Mouse (Mus musculus): ENCODE measurements around the gene 9530077C05Rik.

DNA sequence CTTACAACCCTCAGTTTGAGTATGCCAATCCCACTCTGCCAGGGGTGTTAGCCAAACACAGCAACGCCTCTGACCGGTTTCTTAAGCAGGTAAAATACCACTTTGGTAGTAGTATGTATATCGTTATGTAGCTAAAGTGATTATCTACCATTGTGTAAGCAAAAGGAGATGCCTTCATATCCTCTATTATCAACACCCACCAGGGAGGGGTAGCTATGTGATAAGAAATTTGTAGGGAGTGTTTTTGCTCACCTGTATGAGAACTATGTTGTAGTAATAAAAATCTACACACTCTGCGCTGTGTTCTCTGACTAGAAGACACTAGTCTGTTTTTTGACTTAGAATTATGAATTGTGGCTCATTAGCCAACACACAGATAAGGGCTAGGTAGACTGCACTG is 13.4 kb downstream of the 9530077C05Rik start:
- no peak for TF ChIP-seq CTCF (IDR thresholded peaks at IDR 0.05; ENCODE audit: low read depth, low read length)
- TF ChIP-seq POLR2A (IDR thresholded peaks at IDR 0.05; ENCODE audit: extremely low read depth, insufficient read depth, low read length), result no peak
